ENCODE assay signal across 12 mouse cellular contexts in the genomic region with DNA sequence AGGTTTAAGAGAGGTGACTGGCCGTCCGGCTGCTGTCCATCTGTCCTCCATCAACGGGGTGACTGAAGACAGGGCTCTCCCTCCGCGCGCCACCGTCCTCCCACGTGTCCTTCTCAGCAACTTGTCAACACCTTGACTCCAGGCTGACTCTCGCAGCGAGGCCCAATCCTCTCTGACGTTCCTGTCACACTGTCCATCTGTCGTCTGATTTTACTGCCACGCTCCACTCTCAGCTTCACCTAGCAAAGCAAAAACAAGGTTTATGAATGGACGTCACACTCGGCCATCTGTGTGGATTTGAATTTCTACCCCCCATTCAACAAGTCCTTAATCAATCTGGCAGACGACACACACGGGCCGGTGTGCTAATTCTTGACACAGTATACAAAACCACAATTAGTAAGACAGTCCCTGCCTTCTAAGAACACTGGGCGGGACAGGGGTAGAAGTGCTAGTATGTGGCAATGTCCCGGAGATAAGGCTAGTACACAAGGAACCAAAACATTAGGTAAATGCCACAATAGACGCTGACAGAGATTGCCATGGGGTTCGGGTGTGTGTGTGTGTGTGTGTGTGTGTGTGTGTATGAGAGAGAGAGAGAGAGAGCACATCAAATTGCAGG. TPM values are rescaled to one million over a fixed set of nuclear protein-coding genes. Genes with fewer than 3 reads are reported as not detected.
DNase-seq lines count a peak whose midpoint lies in the region; ATAC-seq and TF ChIP-seq lines count a peak whose summit lies in the region.
"Had no signal": no experiment of that assay in that cellular context is flagged by ENCODE, and none has a peak within 500 bp of the region (broad histone marks: within the 10 kb centered on the region; RNA-seq: fewer than 3 reads in every experiment).

No protein-coding gene starts in this region.

- no peak overlapping the region for H3K9ac ChIP-seq in forebrain, embryonic 15.5 days (replicated peaks)
- no peak overlapping the region for H3K9ac ChIP-seq in lung, postnatal 0 days (replicated peaks; ENCODE audit: low read depth)
- no peak overlapping the region for H3K9ac ChIP-seq in heart, embryonic 15.5 days

- no peak overlapping the region for H3K4me2 ChIP-seq in forebrain, embryonic 15.5 days (replicated peaks)
- H3K4me2 ChIP-seq in lung, postnatal 0 days (replicated peaks; ENCODE audit: low read depth, low read length), result no peak overlapping the region
- 0 out of 2 replicates have a peak overlapping the region, but pooled peaks have one; percentile 1 for H3K4me2 ChIP-seq in heart, embryonic 15.5 days

- peak; percentile 74 for ATAC-seq in forebrain, embryonic 15.5 days (replicated peaks)
- no peak for ATAC-seq in lung, postnatal 0 days
- ATAC-seq in heart, embryonic 15.5 days (replicated peaks; ENCODE audit: insufficient number of reproducible peaks, insufficient read depth, low FRiP score, low read depth), result peak; percentile 48; the same call in 1 of the 2 replicates

- H3K36me3 ChIP-seq in forebrain, embryonic 15.5 days, result peaks cover 9% of the 10 kb centered on the region; the same call in 1 of the 2 replicates
- peaks cover 33% of the 10 kb centered on the region for H3K36me3 ChIP-seq in forebrain, embryonic 10.5 days (replicated peaks)
- H3K36me3 ChIP-seq in lung, postnatal 0 days (ENCODE audit: insufficient read depth, low read length), result peaks cover 17% of the 10 kb centered on the region; the same call in 1 of the 2 replicates
- peaks cover 15% of the 10 kb centered on the region for H3K36me3 ChIP-seq in heart, embryonic 15.5 days

- H3K27me3 ChIP-seq in forebrain, embryonic 15.5 days, result no peaks in the 10 kb centered on the region
- no peaks in the 10 kb centered on the region for H3K27me3 ChIP-seq in forebrain, embryonic 10.5 days (ENCODE audit: poor library complexity, severe bottlenecking)
- H3K27me3 ChIP-seq in lung, postnatal 0 days (replicated peaks; ENCODE audit: insufficient read depth, low read length), result no peaks in the 10 kb centered on the region
- no peaks in the 10 kb centered on the region for H3K27me3 ChIP-seq in heart, embryonic 15.5 days

- TF ChIP-seq EP300 in lung, postnatal 0 days (IDR thresholded peaks at IDR 0.05), result peak; percentile 38; the same call in 1 of the 2 replicates

- no peak overlapping the region for H3K27ac ChIP-seq in forebrain, embryonic 15.5 days (replicated peaks)
- H3K27ac ChIP-seq in forebrain, embryonic 10.5 days, result no peak overlapping the region
- no peak overlapping the region; the same call in 1 of the 2 replicates for H3K27ac ChIP-seq in lung, postnatal 0 days (ENCODE audit: low read length)
- H3K27ac ChIP-seq in heart, embryonic 15.5 days, result 0 out of 2 replicates have a peak overlapping the region, but pooled peaks have one; percentile 54

- no peaks in the 10 kb centered on the region for H3K9me3 ChIP-seq in forebrain, embryonic 15.5 days
- H3K9me3 ChIP-seq in forebrain, embryonic 10.5 days, result no peaks in the 10 kb centered on the region
- H3K9me3 ChIP-seq in lung, postnatal 0 days (ENCODE audit: low read length), result no peaks in the 10 kb centered on the region
- no peaks in the 10 kb centered on the region for H3K9me3 ChIP-seq in heart, embryonic 15.5 days (replicated peaks)

- H3K4me3 ChIP-seq in forebrain, embryonic 15.5 days, result no peak overlapping the region
- H3K4me3 ChIP-seq in forebrain, embryonic 10.5 days, result no peak overlapping the region
- H3K4me3 ChIP-seq in lung, postnatal 0 days (ENCODE audit: low read depth, low read length), result no peak overlapping the region
- H3K4me3 ChIP-seq in heart, embryonic 15.5 days, result no peak overlapping the region
- H3K4me3 ChIP-seq: erythroblast, embryonic 14.5 days had no signal

- TF ChIP-seq CTCF in lung, postnatal 0 days (IDR thresholded peaks at IDR 0.05), result no peak

- WGBS in forebrain, embryonic 15.5 days, result 61% methylated on average over 22 of the region's 22 CpGs
- 88% methylated on average over 22 of the region's 22 CpGs for WGBS in forebrain, embryonic 10.5 days
- 58% methylated on average over 22 of the region's 22 CpGs for WGBS in lung, postnatal 0 days
- WGBS in heart, embryonic 15.5 days, result 35% methylated on average over 22 of the region's 22 CpGs

- peaks cover 52% of the 10 kb centered on the region for H3K4me1 ChIP-seq in forebrain, embryonic 15.5 days
- peaks cover 66% of the 10 kb centered on the region for H3K4me1 ChIP-seq in forebrain, embryonic 10.5 days
- peaks cover 58% of the 10 kb centered on the region for H3K4me1 ChIP-seq in lung, postnatal 0 days (ENCODE audit: insufficient read depth, low read depth, low read length)
- H3K4me1 ChIP-seq in heart, embryonic 15.5 days (replicated peaks), result peaks cover 80% of the 10 kb centered on the region

- no peak for DNase-seq in forebrain, embryonic 10.5 days (ENCODE audit: extremely low spot score, low spot score)
- DNase-seq in lung, postnatal 0 days (ENCODE audit: low spot score), result no peak
- DNase-seq in lung, postnatal 4 days, result no peak
- no peak for DNase-seq in urinary bladder, postnatal 14 days (ENCODE audit: low spot score)
- no peak for DNase-seq in embryo, embryonic 9.5 days (ENCODE audit: extremely low spot score)
- DNase-seq: adrenal gland, postnatal 10 days; cerebellum, adult 8-10 months; kidney, adult 18-20 months; lung, postnatal 36 days had no signal

RNA-seq across cellular contexts. Expression of a gene that starts 10.1 kb away (rescaled TPM):
- polyA plus RNA-seq in forebrain, embryonic 15.5 days (2015; fragmentation: Nextera tagmentation; extraction: Ambion mirVana), result 39.3 and 40.3 TPM in 2 replicates
- 11.5 and 12.5 TPM in 2 replicates for polyA plus RNA-seq in forebrain, embryonic 10.5 days (2016; fragmentation: Nextera tagmentation; extraction: Ambion mirVana)
- polyA plus RNA-seq in lung, postnatal 0 days (2015; fragmentation: Nextera tagmentation; extraction: Ambion mirVana), result 26.3 and 28.1 TPM in 2 replicates
- polyA plus RNA-seq in heart, embryonic 15.5 days (2015; fragmentation: Nextera tagmentation; extraction: Ambion mirVana), result 20.2 and 23.8 TPM in 2 replicates
